Mouse (Mus musculus) testis, adult 2 months (tissue): Measurements from ENCODE around the gene Sh3kbp1.

ENCODE experiments used
- CTCF ChIP-seq: fragments of 200-500 bp; IDR thresholded peaks from 2 replicates; pipeline ENCODE4 v1.5.1; 2012; ENCODE audit warnings: low read depth, mild to moderate bottlenecking, inconsistent platforms, low read length, moderate library complexity; ENCODE audit not compliant: control insufficient read depth, insufficient read depth, insufficient replicate concordance
- POLR2A ChIP-seq: fragments of 200-500 bp; IDR thresholded peaks from 2 replicates; pipeline ENCODE4 v1.6.1; 2012; ENCODE audit warnings: low read depth, mild to moderate bottlenecking, inconsistent platforms, low read length, moderate library complexity; ENCODE audit not compliant: control insufficient read depth

DNA sequence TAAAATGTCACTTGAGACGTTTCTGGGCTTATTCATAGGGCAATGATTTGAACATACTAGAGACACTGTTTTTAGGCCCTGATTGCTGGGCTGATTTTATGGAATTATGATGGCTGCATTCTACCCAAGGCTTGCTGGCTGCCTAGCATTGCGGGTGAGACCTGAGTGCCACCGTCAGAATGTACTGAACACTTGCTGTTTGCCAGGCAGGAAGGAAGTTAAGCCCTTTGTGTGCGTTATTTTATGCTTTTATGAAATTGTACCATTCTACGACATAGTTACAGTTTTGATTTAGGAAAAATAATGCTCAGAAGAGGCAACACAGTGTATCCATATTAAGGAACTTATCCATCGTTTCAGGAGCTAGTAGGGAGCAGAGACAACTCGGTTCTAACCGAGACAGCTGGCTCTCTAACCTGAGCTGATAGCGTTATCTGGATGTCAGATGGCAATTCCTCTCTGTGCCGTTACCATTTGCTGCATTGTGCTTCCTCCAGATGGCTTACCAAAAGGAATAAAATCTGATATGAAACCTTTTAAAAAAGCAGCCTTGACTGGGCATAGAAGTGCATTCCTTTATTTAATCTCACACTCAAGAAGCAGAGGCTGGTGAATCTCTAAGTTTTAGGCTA, 62.8 kb downstream of the Sh3kbp1 start:
- TF ChIP-seq CTCF (no peak), POLR2A (no peak)
